Mouse (Mus musculus) kidney, adult 2 months (tissue): ENCODE results near the gene Nfib. TPM values are rescaled to one million over a fixed set of nuclear protein-coding genes. Genes with fewer than 3 reads are reported as not detected.

Experiments used
- DNase-seq: peaks from one replicate; pipeline ENCODE4 v3.0.0; 2021
- H3K27ac ChIP-seq: fragments of 200-500 bp; 2 replicates; pipeline ENCODE4 v1.5.1; 2012; ENCODE audit warnings: low read depth, low read length, control low read depth, inconsistent platforms; ENCODE audit not compliant: insufficient read depth
- H3K27me3 ChIP-seq: fragments of 200-500 bp; replicated peaks from 2 replicates; pipeline ENCODE4 v1.6.1; 2012; ENCODE audit warnings: mild to moderate bottlenecking, moderate library complexity, low read length, inconsistent platforms; ENCODE audit not compliant: control insufficient read depth, insufficient read depth
- H3K36me3 ChIP-seq: fragments of 200-500 bp; 2 replicates; pipeline ENCODE4 v1.6.1; 2012; ENCODE audit warnings: mild to moderate bottlenecking, moderate library complexity, low read length, inconsistent platforms; ENCODE audit not compliant: control insufficient read depth, insufficient read depth
- H3K4me1 ChIP-seq: fragments of 200-500 bp; 2 replicates; pipeline ENCODE4 v1.6.1; 2011; ENCODE audit warnings: low read length; ENCODE audit not compliant: control insufficient read depth, insufficient read depth
- H3K4me3 ChIP-seq: fragments of 200-500 bp; 2 replicates; pipeline ENCODE4 v1.5.1; 2011; ENCODE audit warnings: mild to moderate bottlenecking, low read depth, low read length, control low read depth; ENCODE audit not compliant: insufficient read depth
- CTCF ChIP-seq: fragments of 200-500 bp; conservative IDR thresholded peaks from 2 replicates; pipeline ENCODE4 v1.5.1; 2011; ENCODE audit warnings: low read depth, mild to moderate bottlenecking, control low read depth, low read length, moderate library complexity, mixed read lengths; ENCODE audit not compliant: insufficient read depth, insufficient read length
- POLR2A ChIP-seq: fragments of 200-500 bp; IDR thresholded peaks from one replicate; pipeline ENCODE4 v1.6.1; 2011; ENCODE audit warnings: low read depth, low read length, control low read depth
- WGBS: fragments of 180-500 bp; shearing (Covaris S2); methylation state at CpG from one replicate; pipeline ENCODE4 v1.1.7; 2018; 5-methylcytosine and 5-hydroxymethylcytosine counted together
- polyA plus RNA-seq: library from polyadenylated mRNA; depleted of rRNA; stranded (reverse); fragments of >200 nt; gene quantifications from 2 replicates; pipeline ENCODE4 v1.2.3, GENCODE M21; 2012

Gene Nfib
- polyA plus RNA-seq, 1 experiment = 17.6 TPM

GRCm38 (mm10) chr4:82589345-82589890, 116.1 kb downstream of the Nfib start:
- TF ChIP-seq POLR2A (no peak), CTCF (peak; percentile 68)
- Histone ChIP-seq H3K4me1 (no peaks in the 10 kb centered on the region), H3K27me3 (no peaks in the 10 kb centered on the region), H3K27ac (no peak overlapping the region), H3K36me3 (no peaks in the 10 kb centered on the region), H3K4me3 (no peak overlapping the region)
- peak; percentile 57 for DNase-seq
- WGBS = 32% methylated on average over 4 of the region's 4 CpGs

- TF ChIP-seq CTCF (no peak), POLR2A (no peak)
- DNase-seq = no peak
- H3K36me3 ChIP-seq = no peaks in the 10 kb centered on the region
- 95% methylated on average over 5 of the region's 5 CpGs for WGBS
- H3K4me3 ChIP-seq = no peak overlapping the region
- H3K27ac ChIP-seq = no peak overlapping the region
- H3K4me1 ChIP-seq = no peaks in the 10 kb centered on the region
- no peaks in the 10 kb centered on the region for H3K27me3 ChIP-seq
These were observed 116.8 kb downstream of the Nfib start for GRCm38 (mm10) chr4:82588718-82589117.

GRCm38 (mm10) chr4:82587146-82587870, 118.2 kb downstream of the Nfib start:
- WGBS = 70% methylated on average over 16 of the region's 16 CpGs
- no peak for DNase-seq
- TF ChIP-seq CTCF (no peak), POLR2A (no peak)
- no peaks in the 10 kb centered on the region for H3K36me3 ChIP-seq
- no peak overlapping the region for H3K4me3 ChIP-seq
- H3K27ac ChIP-seq = no peak overlapping the region
- no peaks in the 10 kb centered on the region for H3K27me3 ChIP-seq
- no peaks in the 10 kb centered on the region for H3K4me1 ChIP-seq

DNA sequence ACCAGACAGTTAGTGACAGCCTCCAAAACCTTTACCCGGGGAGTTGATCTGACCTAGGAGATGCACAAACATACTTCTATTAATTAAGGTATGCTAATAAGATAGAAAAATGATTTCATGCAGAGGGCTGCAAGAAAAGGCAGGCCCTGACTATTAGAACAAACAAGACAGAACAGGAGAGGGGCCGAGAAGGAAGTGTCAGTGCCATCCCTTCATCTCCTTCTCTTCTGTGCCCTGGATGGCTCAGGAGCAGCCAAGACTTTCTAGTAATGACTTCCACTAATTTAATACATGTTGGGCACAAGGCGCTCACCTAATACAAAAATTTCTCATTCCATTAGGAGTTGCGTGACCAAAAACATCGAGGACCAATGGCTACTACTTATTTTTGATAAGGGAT, 118.9 kb downstream of the Nfib start:
- no peak for DNase-seq
- Histone ChIP-seq H3K27ac (no peak overlapping the region), H3K27me3 (no peaks in the 10 kb centered on the region), H3K36me3 (no peaks in the 10 kb centered on the region), H3K4me1 (no peaks in the 10 kb centered on the region), H3K4me3 (no peak overlapping the region)
- 95% methylated on average over 5 of the region's 5 CpGs for WGBS
- TF ChIP-seq POLR2A (no peak), CTCF (no peak)

- DNase-seq = no peak
- Histone ChIP-seq H3K27me3 (no peaks in the 10 kb centered on the region), H3K4me3 (no peak overlapping the region), H3K36me3 (no peaks in the 10 kb centered on the region), H3K4me1 (no peaks in the 10 kb centered on the region), H3K27ac (no peak overlapping the region)
- no peak for TF ChIP-seq POLR2A
- no peak for TF ChIP-seq CTCF
- WGBS = 81% methylated on average over 9 of the region's 9 CpGs
These were observed 120.0 kb downstream of the Nfib start for GRCm38 (mm10) chr4:82585536-82585935.

- TF ChIP-seq POLR2A (no peak), CTCF (no peak)
- 97% methylated on average over 5 of the region's 5 CpGs for WGBS
- no peaks in the 10 kb centered on the region for H3K27me3 ChIP-seq
- no peaks in the 10 kb centered on the region for H3K4me1 ChIP-seq
- H3K4me3 ChIP-seq = no peak overlapping the region
- H3K27ac ChIP-seq = no peak overlapping the region
- no peaks in the 10 kb centered on the region for H3K36me3 ChIP-seq
- DNase-seq = no peak
These were observed 120.5 kb downstream of the Nfib start for GRCm38 (mm10) chr4:82585056-82585455.

DNA sequence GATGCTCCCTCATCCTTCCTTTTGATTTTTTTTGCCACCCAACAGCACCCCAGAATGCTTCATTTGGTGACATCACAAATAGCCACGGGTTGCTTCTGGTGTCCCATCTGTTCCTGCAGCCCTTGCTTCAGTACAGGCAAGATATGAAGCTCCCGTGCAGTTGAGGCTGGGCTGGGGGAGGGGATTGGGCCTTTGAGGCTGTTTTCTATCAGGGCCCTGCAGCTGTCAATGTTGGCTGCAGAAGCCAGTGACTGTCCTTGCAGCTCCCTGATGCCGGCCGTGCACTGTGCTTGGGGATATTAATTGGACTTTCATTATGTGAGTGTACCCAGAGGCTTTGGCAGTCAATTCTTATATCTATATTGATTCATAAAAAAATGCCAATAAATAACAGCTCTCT, 121.0 kb downstream of the Nfib start:
- Histone ChIP-seq H3K27ac (no peak overlapping the region), H3K36me3 (no peaks in the 10 kb centered on the region), H3K4me3 (no peak overlapping the region), H3K27me3 (no peaks in the 10 kb centered on the region), H3K4me1 (no peaks in the 10 kb centered on the region)
- no peak for TF ChIP-seq POLR2A
- no peak for TF ChIP-seq CTCF
- 80% methylated on average over 4 of the region's 4 CpGs for WGBS
- DNase-seq = no peak

GRCm38 (mm10) chr4:82573291-82573605, 132.3 kb downstream of the Nfib start:
- Histone ChIP-seq H3K27ac (no peak overlapping the region), H3K36me3 (no peaks in the 10 kb centered on the region), H3K27me3 (no peaks in the 10 kb centered on the region), H3K4me3 (no peak overlapping the region), H3K4me1 (no peaks in the 10 kb centered on the region)
- no peak for DNase-seq
- 62% methylated on average over 7 of the region's 7 CpGs for WGBS
- TF ChIP-seq POLR2A (no peak), CTCF (no peak)
